Mouse (Mus musculus): ENCODE measurements around the gene Ninj1. TPM values are rescaled to one million over a fixed set of nuclear protein-coding genes. Genes with fewer than 3 reads are reported as not detected.

The Ninj1 gene
- polyA plus RNA-seq, 1 experiment from 2014 or later, result 17.5 TPM

GRCm38 (mm10) chr13:49147007-49147857 lies 40.1 kb upstream of the Ninj1 start:
- under 1% methylated on average over 71 of the region's 98 CpGs for WGBS
- DNase-seq (ENCODE audit: low spot score, missing footprints), result peak; percentile 97
- peak; percentile 82 for ATAC-seq (ENCODE audit: low FRiP score)
- Histone ChIP-seq H3K9me3 (ENCODE audit: control insufficient read depth, low read length) (no peaks in the 10 kb centered on the region), H3K4me1 (ENCODE audit: control insufficient read depth, insufficient read depth, low read length) (peaks cover 24% of the 10 kb centered on the region), H3K27me3 (ENCODE audit: control insufficient read depth, insufficient read depth, low read length) (peaks cover 15% of the 10 kb centered on the region), H3K27ac (ENCODE audit: low read depth, low read length) (peak overlapping the region; percentile 65), H3K4me3 (ENCODE audit: low read depth, low read length) (peak overlapping the region; percentile 89), H3K9ac (ENCODE audit: low read length) (peak overlapping the region; percentile 93), H3K4me2 (peak overlapping the region; percentile 83), H3K36me3 (ENCODE audit: control insufficient read depth, insufficient read depth, low read length) (no peaks in the 10 kb centered on the region)

GRCm38 (mm10) chr13:49147858-49148226 lies 39.4 kb upstream of the Ninj1 start, which contains the start of gene Wnk2:
Gene Wnk2, minus strand, starts transcription at chr13:49148014.
- Histone ChIP-seq H3K9ac (ENCODE audit: low read length) (peak within 1 kb of the TSS; percentile 93), H3K4me3 (ENCODE audit: low read depth, low read length) (peak within 1 kb of the TSS; percentile 89), H3K36me3 (ENCODE audit: control insufficient read depth, insufficient read depth, low read length) (no peaks in the 10 kb centered on the region), H3K9me3 (ENCODE audit: control insufficient read depth, low read length) (no peaks in the 10 kb centered on the region), H3K4me2 (peak within 1 kb of the TSS; percentile 83), H3K27ac (ENCODE audit: low read depth, low read length) (peak within 1 kb of the TSS; percentile 65), H3K27me3 (ENCODE audit: control insufficient read depth, insufficient read depth, low read length) (peaks cover 15% of the 10 kb centered on the region), H3K4me1 (ENCODE audit: control insufficient read depth, insufficient read depth, low read length) (peaks cover 24% of the 10 kb centered on the region)
- peak; percentile 73 for ATAC-seq (ENCODE audit: low FRiP score)
- DNase-seq (ENCODE audit: low spot score, missing footprints), result no peak
- under 1% methylated on average over 39 of the region's 43 CpGs for WGBS

- no peak overlapping the region for H3K4me3 ChIP-seq (ENCODE audit: low read depth, low read length)
- peaks cover 15% of the 10 kb centered on the region for H3K27me3 ChIP-seq (ENCODE audit: control insufficient read depth, insufficient read depth, low read length)
- no peak overlapping the region for H3K9ac ChIP-seq (ENCODE audit: low read length)
- H3K9me3 ChIP-seq (ENCODE audit: control insufficient read depth, low read length), result no peaks in the 10 kb centered on the region
- H3K36me3 ChIP-seq (ENCODE audit: control insufficient read depth, insufficient read depth, low read length), result no peaks in the 10 kb centered on the region
- H3K4me2 ChIP-seq, result no peak overlapping the region
- no peak for ATAC-seq (ENCODE audit: low FRiP score)
- DNase-seq (ENCODE audit: low spot score, missing footprints), result no peak
- no peak overlapping the region for H3K27ac ChIP-seq (ENCODE audit: low read depth, low read length)
- H3K4me1 ChIP-seq (ENCODE audit: control insufficient read depth, insufficient read depth, low read length), result peaks cover 24% of the 10 kb centered on the region
- WGBS, result 80% methylated on average over 4 of the region's 4 CpGs
Observed at GRCm38 (mm10) chr13:49148687-49149086, 38.6 kb upstream of the Ninj1 start.

- H3K27ac ChIP-seq (ENCODE audit: low read depth, low read length), result no peak overlapping the region
- DNase-seq (ENCODE audit: low spot score, missing footprints) (no peak), ATAC-seq (ENCODE audit: low FRiP score) (no peak)
- H3K36me3 ChIP-seq (ENCODE audit: control insufficient read depth, insufficient read depth, low read length), result no peaks in the 10 kb centered on the region
- WGBS, result 80% methylated on average over 10 of the region's 10 CpGs
- H3K4me2 ChIP-seq, result no peak overlapping the region
- H3K4me1 ChIP-seq (ENCODE audit: control insufficient read depth, insufficient read depth, low read length), result no peaks in the 10 kb centered on the region
- no peak overlapping the region for H3K4me3 ChIP-seq (ENCODE audit: low read depth, low read length)
- H3K27me3 ChIP-seq (ENCODE audit: control insufficient read depth, insufficient read depth, low read length), result no peaks in the 10 kb centered on the region; the same call in 1 of the 2 replicates
- H3K9ac ChIP-seq (ENCODE audit: low read length), result no peak overlapping the region
- H3K9me3 ChIP-seq (ENCODE audit: control insufficient read depth, low read length), result no peaks in the 10 kb centered on the region
Observed at GRCm38 (mm10) chr13:49154028-49154427, 33.3 kb upstream of the Ninj1 start.

- ATAC-seq (ENCODE audit: low FRiP score), result no peak
- DNase-seq (ENCODE audit: low spot score, missing footprints), result no peak
- H3K9ac ChIP-seq (ENCODE audit: low read length), result no peak overlapping the region
- H3K36me3 ChIP-seq (ENCODE audit: control insufficient read depth, insufficient read depth, low read length), result no peaks in the 10 kb centered on the region
- H3K27ac ChIP-seq (ENCODE audit: low read depth, low read length), result no peak overlapping the region
- no peaks in the 10 kb centered on the region for H3K9me3 ChIP-seq (ENCODE audit: control insufficient read depth, low read length)
- H3K27me3 ChIP-seq (ENCODE audit: control insufficient read depth, insufficient read depth, low read length), result no peaks in the 10 kb centered on the region
- H3K4me1 ChIP-seq (ENCODE audit: control insufficient read depth, insufficient read depth, low read length), result no peaks in the 10 kb centered on the region
- H3K4me2 ChIP-seq, result no peak overlapping the region
- WGBS, result 64% methylated on average over 7 of the region's 7 CpGs
- H3K4me3 ChIP-seq (ENCODE audit: low read depth, low read length), result no peak overlapping the region
Observed at GRCm38 (mm10) chr13:49154621-49155020, 32.7 kb upstream of the Ninj1 start.

- 73% methylated on average over 4 of the region's 4 CpGs for WGBS
- H3K9ac ChIP-seq (ENCODE audit: low read length), result no peak overlapping the region
- H3K27me3 ChIP-seq (ENCODE audit: control insufficient read depth, insufficient read depth, low read length), result no peaks in the 10 kb centered on the region
- ATAC-seq (ENCODE audit: low FRiP score) (no peak), DNase-seq (ENCODE audit: low spot score, missing footprints) (no peak)
- H3K4me1 ChIP-seq (ENCODE audit: control insufficient read depth, insufficient read depth, low read length), result no peaks in the 10 kb centered on the region
- H3K36me3 ChIP-seq (ENCODE audit: control insufficient read depth, insufficient read depth, low read length), result no peaks in the 10 kb centered on the region
- H3K9me3 ChIP-seq (ENCODE audit: control insufficient read depth, low read length), result no peaks in the 10 kb centered on the region
- H3K4me2 ChIP-seq, result no peak overlapping the region
- H3K4me3 ChIP-seq (ENCODE audit: low read depth, low read length), result no peak overlapping the region
- H3K27ac ChIP-seq (ENCODE audit: low read depth, low read length), result no peak overlapping the region
Observed at GRCm38 (mm10) chr13:49156645-49157044, 30.6 kb upstream of the Ninj1 start.

GRCm38 (mm10) chr13:49158040-49158713 lies 29.1 kb upstream of the Ninj1 start:
- no peaks in the 10 kb centered on the region for H3K4me1 ChIP-seq (ENCODE audit: control insufficient read depth, insufficient read depth, low read length)
- H3K9ac ChIP-seq (ENCODE audit: low read length), result no peak overlapping the region
- H3K4me2 ChIP-seq, result no peak overlapping the region
- ATAC-seq (ENCODE audit: low FRiP score), result no peak
- H3K4me3 ChIP-seq (ENCODE audit: low read depth, low read length), result no peak overlapping the region
- H3K9me3 ChIP-seq (ENCODE audit: control insufficient read depth, low read length), result no peaks in the 10 kb centered on the region
- H3K27me3 ChIP-seq (ENCODE audit: control insufficient read depth, insufficient read depth, low read length), result no peaks in the 10 kb centered on the region
- 80% methylated on average over 10 of the region's 10 CpGs for WGBS
- H3K27ac ChIP-seq (ENCODE audit: low read depth, low read length), result no peak overlapping the region
- no peak for DNase-seq (ENCODE audit: low spot score, missing footprints)
- H3K36me3 ChIP-seq (ENCODE audit: control insufficient read depth, insufficient read depth, low read length), result no peaks in the 10 kb centered on the region

GRCm38 (mm10) chr13:49161236-49161635 lies 26.0 kb upstream of the Ninj1 start:
- Histone ChIP-seq H3K9me3 (ENCODE audit: control insufficient read depth, low read length) (no peaks in the 10 kb centered on the region), H3K9ac (ENCODE audit: low read length) (no peak overlapping the region), H3K27me3 (ENCODE audit: control insufficient read depth, insufficient read depth, low read length) (no peaks in the 10 kb centered on the region), H3K27ac (ENCODE audit: low read depth, low read length) (no peak overlapping the region), H3K36me3 (ENCODE audit: control insufficient read depth, insufficient read depth, low read length) (no peaks in the 10 kb centered on the region), H3K4me2 (no peak overlapping the region), H3K4me3 (ENCODE audit: low read depth, low read length) (no peak overlapping the region), H3K4me1 (ENCODE audit: control insufficient read depth, insufficient read depth, low read length) (no peaks in the 10 kb centered on the region)
- 67% methylated on average over 2 of the region's 2 CpGs for WGBS
- DNase-seq (ENCODE audit: low spot score, missing footprints) (no peak), ATAC-seq (ENCODE audit: low FRiP score) (no peak)

GRCm38 (mm10) chr13:49162722-49163121 lies 24.6 kb upstream of the Ninj1 start:
- Histone ChIP-seq H3K36me3 (ENCODE audit: control insufficient read depth, insufficient read depth, low read length) (no peaks in the 10 kb centered on the region), H3K27me3 (ENCODE audit: control insufficient read depth, insufficient read depth, low read length) (no peaks in the 10 kb centered on the region), H3K4me3 (ENCODE audit: low read depth, low read length) (no peak overlapping the region), H3K9me3 (ENCODE audit: control insufficient read depth, low read length) (no peaks in the 10 kb centered on the region), H3K27ac (ENCODE audit: low read depth, low read length) (no peak overlapping the region), H3K4me2 (no peak overlapping the region), H3K4me1 (ENCODE audit: control insufficient read depth, insufficient read depth, low read length) (no peaks in the 10 kb centered on the region), H3K9ac (ENCODE audit: low read length) (no peak overlapping the region)
- WGBS, result 80% methylated on average over 4 of the region's 4 CpGs
- no peak for DNase-seq (ENCODE audit: low spot score, missing footprints)
- ATAC-seq (ENCODE audit: low FRiP score), result no peak

All from midbrain, embryonic 11.5 days (tissue).